Mouse (Mus musculus) kidney, adult 2 months (tissue): Measurements from ENCODE around the gene Pglyrp1.

Source experiments
- CTCF ChIP-seq: fragments of 200-500 bp; conservative IDR thresholded peaks from 2 replicates; pipeline ENCODE4 v1.5.1; 2011; ENCODE audit warnings: low read depth, mild to moderate bottlenecking, control low read depth, low read length, moderate library complexity, mixed read lengths; ENCODE audit not compliant: insufficient read depth, insufficient read length
- POLR2A ChIP-seq: fragments of 200-500 bp; IDR thresholded peaks from one replicate; pipeline ENCODE4 v1.6.1; 2011; ENCODE audit warnings: low read depth, low read length, control low read depth

- no peak for TF ChIP-seq POLR2A
- TF ChIP-seq CTCF = no peak
Measured at GRCm38 (mm10) chr7:18862801-18863200, 8.3 kb upstream of the Pglyrp1 start.
